Mouse (Mus musculus): ENCODE measurements around the gene Iglon5. TPM values are rescaled to one million over a fixed set of nuclear protein-coding genes. Genes with fewer than 3 reads are reported as not detected.

The Iglon5 gene
- polyA plus RNA-seq, 1 experiment from 2014 or later, result not detected

GRCm38 (mm10) chr7:43475706-43476105, 14.2 kb downstream of the Iglon5 start:
- DNase-seq, result no peak
- Histone ChIP-seq H3K4me1 (ENCODE audit: insufficient read depth) (no peaks in the 10 kb centered on the region), H3K4me2 (ENCODE audit: low read depth, low read length) (no peak overlapping the region), H3K36me3 (replicated peaks; ENCODE audit: insufficient read depth, low read length) (no peaks in the 10 kb centered on the region), H3K27me3 (ENCODE audit: insufficient read depth, low read length) (peaks cover 35% of the 10 kb centered on the region), H3K27ac (ENCODE audit: low read depth) (no peak overlapping the region), H3K9me3 (ENCODE audit: low read length) (no peaks in the 10 kb centered on the region), H3K4me3 (ENCODE audit: low read depth, low read length) (no peak overlapping the region), H3K9ac (replicated peaks) (no peak overlapping the region)
- WGBS (ENCODE audit: insufficient replicate concordance), result 8% methylated on average over 23 of the region's 23 CpGs
- no peak for ATAC-seq
- TF ChIP-seq CTCF (IDR thresholded peaks at IDR 0.05; ENCODE audit: low read depth) (peak; percentile 27; the same call in 1 of the 2 replicates), EP300 (IDR thresholded peaks at IDR 0.05; ENCODE audit: low read depth) (no peak)

GRCm38 (mm10) chr7:43470373-43470772, 19.5 kb downstream of the Iglon5 start:
- peaks cover 8% of the 10 kb centered on the region for H3K27me3 ChIP-seq (ENCODE audit: insufficient read depth, low read length)
- H3K9me3 ChIP-seq (ENCODE audit: low read length), result no peaks in the 10 kb centered on the region
- 44% methylated on average over 8 of the region's 8 CpGs for WGBS (ENCODE audit: insufficient replicate concordance)
- H3K27ac ChIP-seq (ENCODE audit: low read depth), result no peak overlapping the region
- DNase-seq (peak; percentile 70), ATAC-seq (no peak)
- peaks cover 7% of the 10 kb centered on the region; the same call in 1 of the 2 replicates for H3K4me1 ChIP-seq (ENCODE audit: insufficient read depth)
- no peak overlapping the region for H3K4me3 ChIP-seq (ENCODE audit: low read depth, low read length)
- no peak overlapping the region for H3K4me2 ChIP-seq (ENCODE audit: low read depth, low read length)
- H3K9ac ChIP-seq (replicated peaks), result no peak overlapping the region
- no peaks in the 10 kb centered on the region for H3K36me3 ChIP-seq (replicated peaks; ENCODE audit: insufficient read depth, low read length)
- TF ChIP-seq CTCF (IDR thresholded peaks at IDR 0.05; ENCODE audit: low read depth) (peak; percentile 72), EP300 (IDR thresholded peaks at IDR 0.05; ENCODE audit: low read depth) (no peak)

GRCm38 (mm10) chr7:43466099-43466694, 23.7 kb downstream of the Iglon5 start:
- H3K36me3 ChIP-seq (replicated peaks; ENCODE audit: insufficient read depth, low read length), result no peaks in the 10 kb centered on the region
- no peaks in the 10 kb centered on the region for H3K27me3 ChIP-seq (ENCODE audit: insufficient read depth, low read length)
- TF ChIP-seq EP300 (IDR thresholded peaks at IDR 0.05; ENCODE audit: low read depth) (no peak), CTCF (IDR thresholded peaks at IDR 0.05; ENCODE audit: low read depth) (peak; percentile 95)
- ATAC-seq (peak; percentile 67), DNase-seq (peak; percentile 89)
- H3K9ac ChIP-seq (replicated peaks), result peak overlapping the region; percentile 49
- H3K4me3 ChIP-seq (ENCODE audit: low read depth, low read length), result peak overlapping the region; percentile 60
- WGBS (ENCODE audit: insufficient replicate concordance), result under 1% methylated on average over 33 of the region's 33 CpGs
- peak overlapping the region; percentile 93 for H3K4me2 ChIP-seq (ENCODE audit: low read depth, low read length)
- no peaks in the 10 kb centered on the region for H3K9me3 ChIP-seq (ENCODE audit: low read length)
- peak overlapping the region; percentile 24; the same call in 1 of the 2 replicates for H3K27ac ChIP-seq (ENCODE audit: low read depth)
- H3K4me1 ChIP-seq (ENCODE audit: insufficient read depth), result peaks cover 16% of the 10 kb centered on the region

GRCm38 (mm10) chr7:43465344-43466098, 24.4 kb downstream of the Iglon5 start:
- H3K9me3 ChIP-seq (ENCODE audit: low read length), result no peaks in the 10 kb centered on the region
- WGBS (ENCODE audit: insufficient replicate concordance), result under 1% methylated on average over 33 of the region's 33 CpGs
- peaks cover 16% of the 10 kb centered on the region for H3K4me1 ChIP-seq (ENCODE audit: insufficient read depth)
- peak; percentile 89 for ATAC-seq
- H3K4me2 ChIP-seq (ENCODE audit: low read depth, low read length), result peak overlapping the region; percentile 93
- H3K9ac ChIP-seq (replicated peaks), result peak overlapping the region; percentile 49
- H3K36me3 ChIP-seq (replicated peaks; ENCODE audit: insufficient read depth, low read length), result no peaks in the 10 kb centered on the region
- peak overlapping the region; percentile 60 for H3K4me3 ChIP-seq (ENCODE audit: low read depth, low read length)
- peak overlapping the region; percentile 24; the same call in 1 of the 2 replicates for H3K27ac ChIP-seq (ENCODE audit: low read depth)
- no peaks in the 10 kb centered on the region for H3K27me3 ChIP-seq (ENCODE audit: insufficient read depth, low read length)
- DNase-seq, result peak; percentile 93
- TF ChIP-seq CTCF (IDR thresholded peaks at IDR 0.05; ENCODE audit: low read depth) (no peak; the same call in 1 of the 2 replicates), EP300 (IDR thresholded peaks at IDR 0.05; ENCODE audit: low read depth) (no peak)

- Histone ChIP-seq H3K9ac (replicated peaks) (peak overlapping the region; percentile 48), H3K27me3 (ENCODE audit: insufficient read depth, low read length) (no peaks in the 10 kb centered on the region), H3K4me2 (ENCODE audit: low read depth, low read length) (peak overlapping the region; percentile 93), H3K4me3 (ENCODE audit: low read depth, low read length) (peak overlapping the region; percentile 60), H3K9me3 (ENCODE audit: low read length) (no peaks in the 10 kb centered on the region), H3K36me3 (replicated peaks; ENCODE audit: insufficient read depth, low read length) (no peaks in the 10 kb centered on the region), H3K4me1 (ENCODE audit: insufficient read depth) (peaks cover 16% of the 10 kb centered on the region), H3K27ac (ENCODE audit: low read depth) (no peak overlapping the region)
- ATAC-seq, result no peak
- 11% methylated on average over 35 of the region's 35 CpGs for WGBS (ENCODE audit: insufficient replicate concordance)
- DNase-seq, result peak; percentile 33
- no peak for TF ChIP-seq EP300 (IDR thresholded peaks at IDR 0.05; ENCODE audit: low read depth)
- TF ChIP-seq CTCF (IDR thresholded peaks at IDR 0.05; ENCODE audit: low read depth), result peak; percentile 56; the same call in 1 of the 2 replicates
These were observed 25.0 kb downstream of the Iglon5 start for GRCm38 (mm10) chr7:43464864-43465343.

GRCm38 (mm10) chr7:43463976-43464375, 25.9 kb downstream of the Iglon5 start:
- Histone ChIP-seq H3K4me1 (ENCODE audit: insufficient read depth) (peaks cover 16% of the 10 kb centered on the region), H3K36me3 (replicated peaks; ENCODE audit: insufficient read depth, low read length) (no peaks in the 10 kb centered on the region), H3K27ac (ENCODE audit: low read depth) (no peak overlapping the region), H3K4me2 (ENCODE audit: low read depth, low read length) (no peak overlapping the region), H3K9me3 (ENCODE audit: low read length) (no peaks in the 10 kb centered on the region), H3K27me3 (ENCODE audit: insufficient read depth, low read length) (no peaks in the 10 kb centered on the region), H3K9ac (replicated peaks) (0 out of 2 replicates have a peak overlapping the region, but pooled peaks have one; percentile 2), H3K4me3 (ENCODE audit: low read depth, low read length) (no peak overlapping the region)
- WGBS (ENCODE audit: insufficient replicate concordance), result 56% methylated on average over 7 of the region's 7 CpGs
- TF ChIP-seq EP300 (IDR thresholded peaks at IDR 0.05; ENCODE audit: low read depth), result no peak
- no peak for TF ChIP-seq CTCF (IDR thresholded peaks at IDR 0.05; ENCODE audit: low read depth)
- ATAC-seq (no peak), DNase-seq (no peak)

Data from liver, postnatal 0 days (tissue).